Mouse (Mus musculus): ENCODE results near the gene Slc22a23. TPM values are rescaled to one million over a fixed set of nuclear protein-coding genes. Genes with fewer than 3 reads are reported as not detected.
A peak's percentile ranks its signal among the peaks of the same experiment; 100 is the strongest.
"Not testable (repeated sequence)": the region's sequence is repeated elsewhere in the genome, so short reads cannot be mapped to it uniquely, and the experiment has no call there.

The Slc22a23 gene
- polyA plus RNA-seq (2014; fragmentation: Nextera tagmentation; extraction: Ambion mirVana), result 6.0 and 7.4 TPM in 2 replicates

DNA sequence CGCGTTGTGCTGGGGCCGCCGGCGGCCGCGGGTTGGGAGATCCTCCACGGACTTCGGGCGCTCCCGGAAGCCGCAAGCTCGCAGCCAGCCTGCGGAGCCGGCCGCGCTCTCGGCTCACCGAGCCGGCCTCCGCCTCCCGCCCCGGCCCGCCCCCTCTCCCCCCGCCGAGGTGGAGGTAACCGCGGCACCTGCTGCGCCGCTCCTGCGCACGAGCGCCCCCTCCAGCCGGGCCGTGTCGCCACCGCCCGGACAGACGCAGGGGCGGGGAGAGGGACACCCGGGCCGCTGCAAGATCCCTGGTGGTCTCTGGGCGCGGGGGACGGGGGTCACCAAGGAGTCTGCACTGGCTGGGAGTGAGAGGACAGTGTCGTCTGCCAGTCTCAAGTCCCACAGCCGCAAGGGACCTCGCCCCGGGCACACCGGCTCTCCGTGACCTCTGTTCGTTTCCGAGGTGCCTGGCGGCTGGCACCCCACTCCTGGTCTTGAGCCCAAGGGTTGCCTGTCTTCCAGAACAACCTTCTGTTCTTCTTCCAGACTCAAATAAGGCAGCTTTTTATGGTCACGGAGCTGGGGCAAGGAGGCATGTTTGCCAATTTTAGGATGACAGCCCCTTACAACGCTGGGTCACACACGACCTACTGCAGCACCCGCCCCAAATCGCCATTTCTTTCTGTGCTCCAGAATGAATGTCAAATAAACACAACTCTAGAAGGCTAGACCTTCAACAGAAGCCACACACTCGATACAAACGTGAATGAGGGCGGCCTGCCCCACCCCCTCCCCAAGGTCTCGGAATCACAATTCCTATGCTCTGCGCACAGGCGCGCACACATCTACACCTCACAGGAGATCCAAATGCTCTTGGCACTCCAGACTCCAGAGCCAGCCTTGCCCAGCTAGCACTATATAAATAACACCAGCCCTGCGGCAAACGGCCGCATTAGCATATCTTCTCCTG is at the start of gene Slc22a23:
Gene Slc22a23 (minus strand): TSS at position 55 of the 958 bp plus-strand sequence.
- WGBS, result 3% methylated on average over 27 of the region's 69 CpGs
- H3K27ac ChIP-seq (replicated peaks; ENCODE audit: low read depth, low read length), result peak within 1 kb of the TSS; percentile 28; the same call in 1 of the 2 replicates

DNA sequence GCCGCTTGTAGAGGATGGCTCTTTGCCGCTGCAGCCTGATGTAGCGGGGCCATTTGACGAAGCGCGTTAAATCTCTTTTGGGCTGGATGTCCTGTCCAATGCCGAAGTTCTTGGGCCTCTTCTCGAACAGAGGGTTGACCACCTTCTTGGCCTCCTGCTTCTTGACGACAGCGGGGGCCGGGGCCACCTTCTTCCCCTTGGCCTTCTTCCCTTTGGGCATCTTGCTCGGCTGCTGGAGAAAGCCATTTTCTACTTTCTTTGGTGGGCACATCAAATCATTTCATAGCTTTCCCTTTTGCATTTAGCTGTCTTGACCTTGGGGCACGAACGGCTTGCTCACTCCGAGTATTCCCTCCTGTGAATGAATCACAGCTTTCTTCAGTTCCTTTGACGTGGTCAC is 49.3 kb upstream of the Slc22a23 start:
- not testable (repeated sequence) for H3K4me3 ChIP-seq (ENCODE audit: low read depth, low read length); ATAC-seq (ENCODE audit: low read depth); H3K27me3 ChIP-seq (replicated peaks; ENCODE audit: control insufficient read depth, insufficient read depth, low read length); H3K9ac ChIP-seq (ENCODE audit: low read depth, low read length); H3K4me2 ChIP-seq (ENCODE audit: low read depth, low read length); DNase-seq (ENCODE audit: low spot score); H3K36me3 ChIP-seq (ENCODE audit: control insufficient read depth, insufficient read depth, low read length); H3K4me1 ChIP-seq (ENCODE audit: control insufficient read depth, insufficient read depth, low read length); H3K9me3 ChIP-seq (ENCODE audit: control insufficient read depth, low read length); H3K27ac ChIP-seq (replicated peaks; ENCODE audit: low read depth, low read length)
- 58% methylated on average over 7 of the region's 16 CpGs for WGBS

More for the DNA sequence above, at the start of gene Slc22a23:
- DNase-seq (ENCODE audit: low spot score) (peak; percentile 66), ATAC-seq (ENCODE audit: low read depth) (peak; percentile 88)
- H3K9ac ChIP-seq (ENCODE audit: low read depth, low read length), result peak within 1 kb of the TSS; percentile 82
- H3K4me3 ChIP-seq (ENCODE audit: low read depth, low read length), result peak within 1 kb of the TSS; percentile 79
- peaks cover 5% of the 10 kb centered on the region; the same call in 1 of the 2 replicates for H3K4me1 ChIP-seq (ENCODE audit: control insufficient read depth, insufficient read depth, low read length)
- H3K36me3 ChIP-seq (ENCODE audit: control insufficient read depth, insufficient read depth, low read length), result no peaks in the 10 kb centered on the region
- H3K9me3 ChIP-seq (ENCODE audit: control insufficient read depth, low read length), result no peaks in the 10 kb centered on the region
- peaks cover 27% of the 10 kb centered on the region for H3K27me3 ChIP-seq (replicated peaks; ENCODE audit: control insufficient read depth, insufficient read depth, low read length)
- peak within 1 kb of the TSS; percentile 98 for H3K4me2 ChIP-seq (ENCODE audit: low read depth, low read length)

DNA sequence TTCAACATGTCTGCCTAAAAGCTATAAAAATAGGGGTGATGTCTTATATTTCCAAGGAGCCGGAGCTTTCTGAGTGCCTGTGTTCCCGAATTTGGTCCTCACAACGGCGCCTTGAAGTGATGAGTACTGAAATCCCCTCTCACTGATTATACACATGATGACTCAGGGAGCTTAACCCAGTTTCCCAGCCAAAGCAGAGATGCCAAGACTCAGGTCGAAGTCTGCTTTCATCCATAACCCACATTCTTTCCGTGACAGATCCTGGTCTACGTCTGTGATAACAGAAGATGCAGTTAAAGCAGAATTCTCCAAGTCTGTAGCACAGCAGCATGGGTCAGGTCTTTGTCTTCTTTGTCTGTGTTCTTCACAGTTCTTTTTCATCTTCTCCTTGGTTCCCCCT is 47.4 kb upstream of the Slc22a23 start:
- H3K4me2 ChIP-seq (ENCODE audit: low read depth, low read length), result no peak overlapping the region
- H3K4me3 ChIP-seq (ENCODE audit: low read depth, low read length), result no peak overlapping the region
- no peak for ATAC-seq (ENCODE audit: low read depth)
- DNase-seq (ENCODE audit: low spot score), result no peak
- no peaks in the 10 kb centered on the region for H3K27me3 ChIP-seq (replicated peaks; ENCODE audit: control insufficient read depth, insufficient read depth, low read length)
- no peak overlapping the region for H3K27ac ChIP-seq (replicated peaks; ENCODE audit: low read depth, low read length)
- H3K4me1 ChIP-seq (ENCODE audit: control insufficient read depth, insufficient read depth, low read length), result peaks cover 6% of the 10 kb centered on the region
- H3K9me3 ChIP-seq (ENCODE audit: control insufficient read depth, low read length), result no peaks in the 10 kb centered on the region
- no peaks in the 10 kb centered on the region for H3K36me3 ChIP-seq (ENCODE audit: control insufficient read depth, insufficient read depth, low read length)
- 78% methylated on average over 7 of the region's 7 CpGs for WGBS
- no peak overlapping the region for H3K9ac ChIP-seq (ENCODE audit: low read depth, low read length)

DNA sequence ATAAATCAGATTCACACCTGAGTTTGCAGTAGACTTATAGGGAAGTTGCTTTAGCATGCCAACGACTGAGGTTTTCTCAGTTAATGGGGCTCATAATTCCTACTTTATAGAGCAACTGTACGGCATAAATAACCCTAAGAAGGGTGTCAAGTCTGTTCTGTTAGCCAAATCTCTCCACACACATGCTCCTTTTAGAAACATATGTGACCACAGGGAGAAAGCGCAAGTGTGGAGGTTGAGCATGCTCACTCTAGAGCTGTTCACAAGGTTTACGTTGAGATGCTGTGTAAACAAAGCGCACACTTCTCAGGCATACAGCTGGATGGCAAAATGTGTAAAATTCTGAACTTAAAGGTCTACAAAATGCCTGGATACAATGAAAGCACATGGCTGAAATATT is 43.2 kb upstream of the Slc22a23 start:
- Histone ChIP-seq H3K27ac (replicated peaks; ENCODE audit: low read depth, low read length) (no peak overlapping the region), H3K9me3 (ENCODE audit: control insufficient read depth, low read length) (no peaks in the 10 kb centered on the region), H3K27me3 (replicated peaks; ENCODE audit: control insufficient read depth, insufficient read depth, low read length) (no peaks in the 10 kb centered on the region), H3K9ac (ENCODE audit: low read depth, low read length) (no peak overlapping the region), H3K4me1 (ENCODE audit: control insufficient read depth, insufficient read depth, low read length) (no peaks in the 10 kb centered on the region), H3K4me2 (ENCODE audit: low read depth, low read length) (no peak overlapping the region), H3K4me3 (ENCODE audit: low read depth, low read length) (no peak overlapping the region), H3K36me3 (ENCODE audit: control insufficient read depth, insufficient read depth, low read length) (no peaks in the 10 kb centered on the region)
- ATAC-seq (ENCODE audit: low read depth) (no peak), DNase-seq (ENCODE audit: low spot score) (no peak)
- WGBS, result 84% methylated on average over 5 of the region's 5 CpGs

DNA sequence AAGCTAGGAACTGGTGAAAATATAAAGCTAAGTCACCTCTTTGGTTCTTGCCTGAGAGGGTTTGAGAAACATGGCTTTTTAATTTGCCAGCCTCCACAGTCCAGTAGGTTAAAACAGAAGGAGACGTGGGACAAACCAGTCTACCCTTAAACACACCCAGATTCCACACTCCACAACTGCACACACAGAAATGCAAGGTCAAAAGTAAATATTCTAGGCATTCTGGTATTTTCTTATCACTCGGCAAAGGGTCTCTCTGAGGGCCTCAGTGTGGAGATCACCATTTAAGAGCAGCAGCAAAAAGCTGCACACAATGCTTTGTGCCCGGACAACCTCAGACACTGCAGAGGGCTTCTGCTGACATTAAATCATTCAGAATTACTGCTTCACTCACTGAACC is 38.4 kb upstream of the Slc22a23 start:
- no peaks in the 10 kb centered on the region for H3K27me3 ChIP-seq (replicated peaks; ENCODE audit: control insufficient read depth, insufficient read depth, low read length)
- no peak overlapping the region for H3K4me2 ChIP-seq (ENCODE audit: low read depth, low read length)
- WGBS, result 60% methylated on average over 3 of the region's 3 CpGs
- no peaks in the 10 kb centered on the region for H3K36me3 ChIP-seq (ENCODE audit: control insufficient read depth, insufficient read depth, low read length)
- ATAC-seq (ENCODE audit: low read depth), result no peak
- H3K9ac ChIP-seq (ENCODE audit: low read depth, low read length), result no peak overlapping the region
- H3K27ac ChIP-seq (replicated peaks; ENCODE audit: low read depth, low read length), result no peak overlapping the region
- no peaks in the 10 kb centered on the region for H3K9me3 ChIP-seq (ENCODE audit: control insufficient read depth, low read length)
- no peaks in the 10 kb centered on the region for H3K4me1 ChIP-seq (ENCODE audit: control insufficient read depth, insufficient read depth, low read length)
- no peak for DNase-seq (ENCODE audit: low spot score)
- no peak overlapping the region for H3K4me3 ChIP-seq (ENCODE audit: low read depth, low read length)

DNA sequence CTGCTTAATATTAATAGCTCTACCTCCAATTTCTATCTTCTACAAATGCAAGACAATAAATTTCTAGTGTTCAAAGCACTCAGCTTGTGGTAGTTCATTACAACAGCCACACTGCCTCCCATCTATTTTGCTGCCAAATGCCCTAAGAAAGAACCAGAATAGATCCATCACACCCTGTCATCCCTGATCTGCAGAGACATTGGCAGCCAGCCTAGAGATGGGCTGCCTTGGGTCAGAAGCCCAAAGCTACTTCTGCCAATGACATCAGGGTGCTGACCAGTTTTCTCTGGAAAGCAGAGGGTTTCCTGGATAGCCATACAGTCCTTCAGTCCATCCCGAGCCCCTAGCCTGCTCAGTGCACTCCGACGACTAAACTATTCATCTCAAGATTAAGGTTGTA is 33.9 kb upstream of the Slc22a23 start:
- Histone ChIP-seq H3K4me2 (ENCODE audit: low read depth, low read length) (no peak overlapping the region), H3K9ac (ENCODE audit: low read depth, low read length) (no peak overlapping the region), H3K27me3 (replicated peaks; ENCODE audit: control insufficient read depth, insufficient read depth, low read length) (no peaks in the 10 kb centered on the region), H3K9me3 (ENCODE audit: control insufficient read depth, low read length) (no peaks in the 10 kb centered on the region), H3K27ac (replicated peaks; ENCODE audit: low read depth, low read length) (no peak overlapping the region), H3K4me3 (ENCODE audit: low read depth, low read length) (no peak overlapping the region), H3K36me3 (ENCODE audit: control insufficient read depth, insufficient read depth, low read length) (no peaks in the 10 kb centered on the region), H3K4me1 (ENCODE audit: control insufficient read depth, insufficient read depth, low read length) (no peaks in the 10 kb centered on the region)
- WGBS, result 85% methylated on average over 3 of the region's 3 CpGs
- no peak for DNase-seq (ENCODE audit: low spot score)
- no peak for ATAC-seq (ENCODE audit: low read depth)

DNA sequence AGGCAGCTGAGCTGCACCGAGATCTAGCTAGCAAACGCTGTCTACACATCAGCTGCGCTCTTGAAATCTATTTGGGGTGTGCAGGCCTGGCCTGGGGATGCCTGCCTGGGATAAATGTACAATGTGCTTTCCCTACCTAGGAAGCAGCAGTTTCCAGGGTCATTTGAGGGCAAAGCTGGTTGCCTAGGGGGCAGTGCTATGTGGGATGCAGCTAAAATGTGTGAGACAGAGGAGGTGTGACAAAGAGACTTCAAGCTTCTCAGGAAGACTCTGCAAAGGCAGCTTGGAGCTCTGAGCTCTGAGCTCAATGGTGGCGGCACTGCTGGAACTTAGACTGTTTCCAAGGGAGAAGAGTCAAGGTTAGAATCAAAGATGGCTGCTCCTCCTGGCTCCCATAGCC is 30.2 kb upstream of the Slc22a23 start:
- H3K4me2 ChIP-seq (ENCODE audit: low read depth, low read length), result no peak overlapping the region
- no peaks in the 10 kb centered on the region for H3K36me3 ChIP-seq (ENCODE audit: control insufficient read depth, insufficient read depth, low read length)
- H3K9me3 ChIP-seq (ENCODE audit: control insufficient read depth, low read length), result no peaks in the 10 kb centered on the region
- no peaks in the 10 kb centered on the region for H3K4me1 ChIP-seq (ENCODE audit: control insufficient read depth, insufficient read depth, low read length)
- no peak overlapping the region for H3K4me3 ChIP-seq (ENCODE audit: low read depth, low read length)
- no peak overlapping the region for H3K9ac ChIP-seq (ENCODE audit: low read depth, low read length)
- no peak for DNase-seq (ENCODE audit: low spot score)
- 80% methylated on average over 4 of the region's 4 CpGs for WGBS
- H3K27ac ChIP-seq (replicated peaks; ENCODE audit: low read depth, low read length), result no peak overlapping the region
- ATAC-seq (ENCODE audit: low read depth), result no peak
- no peaks in the 10 kb centered on the region for H3K27me3 ChIP-seq (replicated peaks; ENCODE audit: control insufficient read depth, insufficient read depth, low read length)

DNA sequence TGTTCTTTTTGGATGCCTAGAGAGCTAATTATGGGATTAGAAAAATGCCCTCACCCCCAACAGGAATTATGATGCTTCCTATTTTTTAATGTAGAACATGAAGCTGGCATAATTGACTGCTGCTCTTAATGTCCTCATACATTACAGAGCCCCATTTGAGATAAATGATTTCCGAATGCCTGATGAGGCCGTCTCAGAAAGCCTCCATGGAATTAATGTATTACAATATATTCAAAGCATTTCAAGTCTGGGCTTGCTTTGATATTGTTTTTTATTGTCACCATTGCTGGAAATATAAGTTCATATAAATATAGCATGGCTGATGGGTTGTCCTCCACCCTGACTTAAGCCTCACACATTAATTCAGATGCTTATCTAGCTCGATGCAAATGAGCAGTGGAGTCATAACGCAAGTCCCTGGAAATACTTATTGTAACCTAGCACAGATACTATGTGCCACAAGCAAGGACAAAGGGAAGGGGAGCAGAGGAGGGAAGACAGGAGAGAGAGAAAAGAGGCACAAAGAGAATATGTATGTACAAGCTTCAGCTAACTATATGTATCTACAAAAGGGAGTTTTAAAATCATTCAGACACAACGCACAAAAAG is 28.0 kb upstream of the Slc22a23 start:
- WGBS, result 84% methylated on average over 5 of the region's 5 CpGs
- no peak overlapping the region for H3K9ac ChIP-seq (ENCODE audit: low read depth, low read length)
- DNase-seq (ENCODE audit: low spot score) (no peak), ATAC-seq (ENCODE audit: low read depth) (no peak)
- H3K4me1 ChIP-seq (ENCODE audit: control insufficient read depth, insufficient read depth, low read length), result no peaks in the 10 kb centered on the region
- no peak overlapping the region for H3K4me2 ChIP-seq (ENCODE audit: low read depth, low read length)
- H3K4me3 ChIP-seq (ENCODE audit: low read depth, low read length), result no peak overlapping the region
- H3K27ac ChIP-seq (replicated peaks; ENCODE audit: low read depth, low read length), result no peak overlapping the region
- no peaks in the 10 kb centered on the region for H3K9me3 ChIP-seq (ENCODE audit: control insufficient read depth, low read length)
- no peaks in the 10 kb centered on the region for H3K27me3 ChIP-seq (replicated peaks; ENCODE audit: control insufficient read depth, insufficient read depth, low read length)
- no peaks in the 10 kb centered on the region for H3K36me3 ChIP-seq (ENCODE audit: control insufficient read depth, insufficient read depth, low read length)
